Mouse (Mus musculus): ENCODE measurements around the gene Camk1g. TPM values are rescaled to one million over a fixed set of nuclear protein-coding genes. Genes with fewer than 3 reads are reported as not detected.
A peak's percentile ranks its signal among the peaks of the same experiment; 100 is the strongest.

Gene Camk1g
- polyA plus RNA-seq, 1 experiment, result 0.26 TPM

DNA sequence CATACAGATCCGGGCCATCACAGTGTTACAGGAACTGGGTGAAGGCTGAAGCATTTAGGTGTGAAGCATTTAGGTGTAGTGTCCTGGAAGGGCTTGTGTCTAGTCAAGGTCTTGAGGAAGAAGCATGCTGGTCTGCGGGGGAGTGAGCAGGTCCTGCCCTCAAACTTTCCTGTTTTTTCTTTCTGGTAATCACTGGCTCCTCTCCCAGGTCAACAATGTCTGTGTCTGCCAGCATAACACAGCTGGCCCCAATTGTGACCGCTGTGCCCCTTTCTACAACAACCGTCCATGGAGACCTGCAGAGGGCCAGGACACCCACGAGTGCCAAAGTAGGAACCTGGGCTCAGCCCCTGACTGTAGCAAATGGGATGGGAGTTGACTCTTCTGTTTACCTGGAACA is 42.4 kb downstream of the Camk1g start:
- 63% methylated on average over 5 of the region's 5 CpGs for WGBS

DNA sequence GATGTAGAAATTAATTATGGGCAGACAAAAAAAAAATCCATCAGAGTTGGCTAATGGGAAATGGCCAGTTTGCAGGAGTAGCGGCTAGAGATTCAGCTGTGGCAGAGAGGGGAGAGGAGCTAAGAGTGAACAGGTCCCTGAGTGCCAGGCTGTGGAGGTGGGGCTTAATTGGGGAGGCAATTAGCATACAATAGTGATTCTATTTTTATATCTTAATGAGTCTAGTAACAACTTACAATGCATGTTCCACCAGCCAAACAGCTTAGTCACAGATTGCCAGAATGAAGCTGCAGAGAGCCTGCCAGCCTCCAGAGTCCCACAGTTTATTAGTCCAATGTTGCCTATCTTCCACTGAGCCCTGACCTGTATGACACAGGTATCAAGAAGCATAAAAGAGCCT is 42.9 kb downstream of the Camk1g start:
- DNase-seq, result no peak
- 64% methylated on average over 1 of the region's 1 CpGs for WGBS
- TF ChIP-seq POLR2A (IDR thresholded peaks at IDR 0.05; ENCODE audit: borderline replicate concordance, extremely low read depth, low read depth, low read length) (no peak), CTCF (IDR thresholded peaks at IDR 0.05; ENCODE audit: insufficient read depth, low read length) (no peak)
- no peaks in the 10 kb centered on the region for H3K4me1 ChIP-seq (ENCODE audit: control insufficient read depth, insufficient read depth, low read length)
- H3K4me3 ChIP-seq (replicated peaks; ENCODE audit: extremely low read depth, low read depth, low read length), result no peak overlapping the region

More for the DNA sequence above, 42.4 kb downstream of the Camk1g start:
- DNase-seq, result no peak
- Histone ChIP-seq H3K4me1 (ENCODE audit: control insufficient read depth, insufficient read depth, low read length) (no peaks in the 10 kb centered on the region), H3K4me3 (replicated peaks; ENCODE audit: extremely low read depth, low read depth, low read length) (no peak overlapping the region)
- TF ChIP-seq CTCF (IDR thresholded peaks at IDR 0.05; ENCODE audit: insufficient read depth, low read length) (no peak), POLR2A (IDR thresholded peaks at IDR 0.05; ENCODE audit: borderline replicate concordance, extremely low read depth, low read depth, low read length) (no peak)

DNA sequence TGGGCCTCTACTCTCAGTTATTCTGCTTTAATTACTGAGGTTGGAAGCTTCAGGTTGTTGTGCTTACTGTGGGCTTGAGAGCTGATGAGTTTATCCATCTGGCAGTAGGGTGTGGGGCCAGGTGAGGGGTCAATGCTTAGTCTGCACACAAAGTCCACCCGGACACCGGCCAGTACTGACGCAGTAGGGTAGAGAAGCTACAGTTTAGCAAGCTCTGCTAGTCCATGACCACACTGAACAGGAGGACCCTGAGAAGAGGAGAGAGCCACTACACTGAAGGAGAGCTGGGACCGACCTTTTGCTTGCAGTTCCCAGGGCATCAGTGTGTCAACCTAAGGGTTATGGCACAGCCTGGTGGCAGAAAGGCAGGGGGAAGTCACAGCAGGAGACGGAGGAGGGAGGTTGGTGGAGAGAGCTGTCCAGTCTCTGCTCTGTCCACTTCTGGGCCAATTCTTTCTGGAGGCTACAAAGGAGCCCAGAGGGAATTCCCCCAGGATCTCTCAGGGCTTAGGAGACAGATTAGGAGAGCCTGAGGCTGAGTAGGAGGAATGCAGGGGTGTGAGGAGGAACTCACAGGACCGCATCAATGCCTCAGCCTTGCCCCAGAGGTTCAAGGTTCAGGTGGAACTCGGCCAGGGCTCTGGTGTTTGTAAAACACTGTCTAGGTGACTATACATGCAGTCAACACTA is 43.5 kb downstream of the Camk1g start:
- 57% methylated on average over 7 of the region's 7 CpGs for WGBS
- DNase-seq, result no peak
- Histone ChIP-seq H3K4me3 (replicated peaks; ENCODE audit: extremely low read depth, low read depth, low read length) (no peak overlapping the region), H3K4me1 (ENCODE audit: control insufficient read depth, insufficient read depth, low read length) (no peaks in the 10 kb centered on the region)
- TF ChIP-seq POLR2A (IDR thresholded peaks at IDR 0.05; ENCODE audit: borderline replicate concordance, extremely low read depth, low read depth, low read length) (no peak), CTCF (IDR thresholded peaks at IDR 0.05; ENCODE audit: insufficient read depth, low read length) (peak; percentile 37; the same call in 1 of the 2 replicates)

DNA sequence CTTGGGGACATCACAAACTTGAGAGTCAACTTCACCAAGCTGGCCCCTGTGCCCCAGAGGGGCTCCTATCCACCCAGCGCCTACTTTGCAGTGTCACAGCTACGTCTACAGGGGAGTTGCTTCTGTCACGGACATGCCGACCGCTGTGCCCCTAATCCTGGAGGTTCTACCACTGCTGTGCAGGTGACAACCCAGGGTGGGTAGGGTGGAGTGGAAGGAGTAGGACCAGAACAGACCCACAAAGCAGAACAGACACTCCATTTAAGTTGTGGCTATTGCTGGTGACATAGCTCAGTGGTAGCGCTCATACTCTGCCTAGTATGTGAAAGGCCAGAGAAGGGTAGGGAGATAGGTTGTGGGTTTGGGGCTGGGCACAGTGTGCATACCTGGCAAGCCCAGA is 44.2 kb downstream of the Camk1g start:
- no peaks in the 10 kb centered on the region for H3K4me1 ChIP-seq (ENCODE audit: control insufficient read depth, insufficient read depth, low read length)
- no peak for DNase-seq
- no peak overlapping the region for H3K4me3 ChIP-seq (replicated peaks; ENCODE audit: extremely low read depth, low read depth, low read length)
- 96% methylated on average over 6 of the region's 6 CpGs for WGBS
- TF ChIP-seq POLR2A (IDR thresholded peaks at IDR 0.05; ENCODE audit: borderline replicate concordance, extremely low read depth, low read depth, low read length) (no peak), CTCF (IDR thresholded peaks at IDR 0.05; ENCODE audit: insufficient read depth, low read length) (no peak)

DNA sequence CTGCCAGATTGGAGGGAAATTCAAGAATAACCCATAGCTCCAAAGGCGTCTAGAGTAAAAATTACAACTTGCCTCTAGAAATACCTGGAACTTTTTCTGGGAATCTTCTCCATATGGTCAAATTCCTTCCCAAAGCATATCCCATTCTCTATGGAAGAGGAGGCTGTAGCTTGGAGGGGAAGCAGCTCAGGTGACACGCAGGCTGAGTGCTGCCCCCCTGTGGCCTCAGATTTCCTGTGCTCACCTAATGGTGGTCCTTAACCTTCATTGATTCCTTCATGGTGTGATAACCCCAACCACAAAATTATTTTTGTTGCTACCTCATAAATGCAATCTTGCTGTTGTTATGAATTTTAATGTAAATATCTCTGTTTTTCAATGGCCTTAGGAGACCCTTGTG is 45.9 kb downstream of the Camk1g start:
- Histone ChIP-seq H3K4me3 (replicated peaks; ENCODE audit: extremely low read depth, low read depth, low read length) (no peak overlapping the region), H3K4me1 (ENCODE audit: control insufficient read depth, insufficient read depth, low read length) (no peaks in the 10 kb centered on the region)
- peak; percentile 44 for DNase-seq
- 54% methylated on average over 2 of the region's 2 CpGs for WGBS
- TF ChIP-seq POLR2A (IDR thresholded peaks at IDR 0.05; ENCODE audit: borderline replicate concordance, extremely low read depth, low read depth, low read length) (no peak), CTCF (IDR thresholded peaks at IDR 0.05; ENCODE audit: insufficient read depth, low read length) (peak; percentile 72)

DNA sequence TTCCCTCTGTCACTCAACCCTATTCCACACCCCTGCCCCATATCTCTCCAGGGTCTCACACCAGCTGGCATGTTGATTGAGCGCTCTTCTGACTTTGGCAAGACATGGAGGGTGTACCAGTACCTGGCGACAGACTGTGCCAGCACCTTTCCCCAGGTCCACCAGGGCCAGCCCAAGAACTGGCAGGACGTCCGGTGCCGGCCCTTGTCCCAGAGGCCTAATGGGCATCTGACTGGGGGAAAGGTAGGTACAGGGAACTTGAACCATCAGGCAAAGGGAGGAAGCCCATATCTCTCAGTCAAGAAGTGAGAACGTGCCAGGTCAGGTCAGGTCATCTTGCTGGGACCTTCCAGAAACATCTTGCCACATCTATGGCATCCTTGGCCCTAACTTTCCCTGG is 46.4 kb downstream of the Camk1g start:
- no peaks in the 10 kb centered on the region for H3K4me1 ChIP-seq (ENCODE audit: control insufficient read depth, insufficient read depth, low read length)
- no peak for DNase-seq
- no peak for TF ChIP-seq CTCF (IDR thresholded peaks at IDR 0.05; ENCODE audit: insufficient read depth, low read length)
- TF ChIP-seq POLR2A (IDR thresholded peaks at IDR 0.05; ENCODE audit: borderline replicate concordance, extremely low read depth, low read depth, low read length), result no peak
- WGBS, result 88% methylated on average over 6 of the region's 6 CpGs
- no peak overlapping the region for H3K4me3 ChIP-seq (replicated peaks; ENCODE audit: extremely low read depth, low read depth, low read length)

DNA sequence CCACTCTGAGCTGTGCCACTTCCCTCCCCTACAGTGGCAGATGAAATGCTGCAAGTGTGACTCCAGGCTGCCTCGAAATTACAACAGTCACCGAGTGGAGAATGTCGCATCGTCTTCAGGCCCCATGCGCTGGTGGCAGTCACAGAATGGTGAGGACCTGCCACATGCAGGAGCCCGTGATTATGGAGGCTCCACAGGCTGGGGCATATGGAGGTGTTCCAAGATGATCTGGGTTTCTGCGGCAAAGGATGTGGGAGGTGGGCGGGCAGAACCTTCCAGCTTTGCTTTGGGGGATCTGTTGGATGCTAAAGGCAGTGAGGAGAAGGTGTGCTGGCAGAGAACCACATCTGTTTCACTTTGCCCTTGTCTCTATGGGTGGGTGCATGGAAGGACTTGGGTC is 49.7 kb downstream of the Camk1g start:
- peaks cover 3% of the 10 kb centered on the region; the same call in 1 of the 2 replicates for H3K4me1 ChIP-seq (ENCODE audit: control insufficient read depth, insufficient read depth, low read length)
- WGBS, result 90% methylated on average over 8 of the region's 8 CpGs
- no peak for TF ChIP-seq CTCF (IDR thresholded peaks at IDR 0.05; ENCODE audit: insufficient read depth, low read length)
- no peak for TF ChIP-seq POLR2A (IDR thresholded peaks at IDR 0.05; ENCODE audit: borderline replicate concordance, extremely low read depth, low read depth, low read length)
- no peak overlapping the region for H3K4me3 ChIP-seq (replicated peaks; ENCODE audit: extremely low read depth, low read depth, low read length)
- no peak for DNase-seq

DNA sequence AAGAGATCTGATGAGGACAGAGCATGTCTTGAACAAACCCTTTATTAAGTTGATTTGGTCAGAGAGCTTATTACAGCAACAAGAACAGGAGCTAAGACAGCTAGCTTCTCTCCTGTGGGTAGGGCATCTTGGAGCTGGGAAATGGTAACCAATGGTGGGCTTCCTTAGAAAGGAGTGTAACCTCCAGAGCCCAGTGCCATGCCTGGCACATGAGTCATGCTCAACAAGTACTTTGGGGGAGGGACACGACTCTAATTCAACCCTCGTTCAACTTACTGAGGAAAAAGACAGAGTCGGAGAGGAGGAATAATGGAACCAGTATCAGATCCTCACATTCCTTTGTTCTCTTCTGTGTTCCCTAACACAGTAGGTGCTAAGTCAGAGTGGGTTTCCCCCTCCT is 50.4 kb downstream of the Camk1g start:
- 51% methylated on average over 3 of the region's 3 CpGs for WGBS
- H3K4me3 ChIP-seq (replicated peaks; ENCODE audit: extremely low read depth, low read depth, low read length), result no peak overlapping the region
- no peak for DNase-seq
- TF ChIP-seq POLR2A (IDR thresholded peaks at IDR 0.05; ENCODE audit: borderline replicate concordance, extremely low read depth, low read depth, low read length) (no peak), CTCF (IDR thresholded peaks at IDR 0.05; ENCODE audit: insufficient read depth, low read length) (no peak)
- H3K4me1 ChIP-seq (ENCODE audit: control insufficient read depth, insufficient read depth, low read length), result peaks cover 5% of the 10 kb centered on the region; the same call in 1 of the 2 replicates

DNA sequence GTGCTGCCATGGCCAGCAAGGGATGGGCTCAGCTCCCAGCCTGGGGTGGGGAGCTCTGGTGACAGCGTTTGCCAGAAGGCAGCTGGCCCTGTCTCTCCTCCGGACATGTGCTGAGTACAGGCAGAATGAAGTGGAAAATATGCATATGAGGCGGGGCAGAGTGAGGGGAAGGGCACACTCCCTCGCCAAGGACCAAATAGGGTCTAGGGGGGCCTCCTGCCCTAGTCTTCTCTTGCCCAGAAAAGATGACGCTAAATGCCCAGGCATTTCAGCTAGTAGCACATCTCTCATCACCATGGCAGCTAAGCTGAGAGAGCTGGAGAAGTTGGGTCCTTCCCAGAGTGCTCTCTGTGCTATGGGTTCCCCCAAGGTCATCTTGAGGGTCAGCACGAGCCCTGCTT is 52.9 kb downstream of the Camk1g start:
- H3K4me3 ChIP-seq (replicated peaks; ENCODE audit: extremely low read depth, low read depth, low read length), result no peak overlapping the region
- TF ChIP-seq POLR2A (IDR thresholded peaks at IDR 0.05; ENCODE audit: borderline replicate concordance, extremely low read depth, low read depth, low read length) (no peak), CTCF (IDR thresholded peaks at IDR 0.05; ENCODE audit: insufficient read depth, low read length) (no peak)
- 41% methylated on average over 6 of the region's 6 CpGs for WGBS
- DNase-seq, result no peak
- H3K4me1 ChIP-seq (ENCODE audit: control insufficient read depth, insufficient read depth, low read length), result peaks cover 5% of the 10 kb centered on the region; the same call in 1 of the 2 replicates

DNA sequence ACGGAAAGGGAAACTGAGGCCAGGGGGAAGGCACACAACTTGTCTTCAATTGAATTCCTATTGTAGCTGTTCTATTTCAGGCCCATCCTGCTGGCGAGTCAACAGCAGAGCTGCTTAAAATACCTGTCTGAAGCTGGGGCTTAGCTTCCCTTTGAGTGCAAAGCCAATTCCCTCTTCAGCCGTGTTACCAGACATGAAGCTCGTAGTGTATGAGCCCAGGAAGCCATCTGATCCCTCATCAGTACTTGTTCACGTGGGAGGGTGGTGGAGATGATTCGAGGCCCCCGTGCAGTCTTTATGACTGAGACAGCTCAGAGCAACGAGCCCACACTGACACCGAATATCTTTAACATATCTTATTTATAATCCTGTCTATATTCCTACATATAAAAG is 53.7 kb downstream of the Camk1g start:
- peaks cover 5% of the 10 kb centered on the region for H3K4me1 ChIP-seq (ENCODE audit: control insufficient read depth, insufficient read depth, low read length)
- no peak for TF ChIP-seq POLR2A (IDR thresholded peaks at IDR 0.05; ENCODE audit: borderline replicate concordance, extremely low read depth, low read depth, low read length)
- no peak for TF ChIP-seq CTCF (IDR thresholded peaks at IDR 0.05; ENCODE audit: insufficient read depth, low read length)
- no peak for DNase-seq
- whole genome bisulfite sequencing, result 57% methylated on average over 9 of the region's 9 CpGs
- no peak overlapping the region for H3K4me3 ChIP-seq (replicated peaks; ENCODE audit: extremely low read depth, low read depth, low read length)
